Mouse (Mus musculus): ENCODE results near the gene Psmd4. TPM values are rescaled to one million over a fixed set of nuclear protein-coding genes. Genes with fewer than 3 reads are reported as not detected.

Gene Psmd4
- total and polyA plus RNA-seq, 3 experiments: 258 to 332 (median 284) TPM

DNA sequence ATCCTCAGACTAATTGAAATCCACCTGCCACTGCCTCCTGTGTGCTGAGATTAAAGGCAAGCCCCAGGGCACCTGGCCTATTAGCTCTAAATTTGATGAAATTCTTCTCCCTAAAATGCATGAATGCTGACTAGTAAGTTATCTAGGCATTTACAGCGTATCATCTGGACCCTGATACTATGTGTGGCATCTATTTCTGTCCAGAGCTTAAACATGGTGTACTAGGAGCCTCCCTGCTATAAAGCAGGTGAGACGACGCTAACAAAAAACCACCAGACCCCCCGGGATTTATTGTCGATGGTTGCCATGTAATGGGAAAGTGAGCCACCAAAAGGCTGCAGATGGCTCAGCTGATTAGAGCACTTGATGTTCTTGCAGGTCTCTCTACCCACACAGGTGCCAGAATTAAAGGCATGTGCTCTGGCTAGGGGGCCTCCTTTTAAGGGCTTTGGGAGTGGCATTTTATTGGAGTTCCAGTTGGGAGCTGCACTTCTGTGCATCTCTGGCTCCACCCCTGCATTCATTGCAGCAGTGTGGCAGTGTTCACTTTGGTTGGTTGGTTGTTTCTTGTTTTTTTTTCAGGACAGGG, 15.3 kb downstream of the Psmd4 start:
- no peak for DNase-seq (ENCODE audit: extremely low read depth)
- Histone ChIP-seq H3K27me3 (replicated peaks) (no peaks in the 10 kb centered on the region), H3K9ac (ENCODE audit: insufficient read depth, low read depth) (no peak overlapping the region), H3K4me3 (replicated peaks in 1 of 3; ENCODE audit: low read depth in 2 of 3, low read length in 2 of 3, poor library complexity in 1 of 3) (no peak overlapping the region), H3K36me3 (replicated peaks in 1 of 2; ENCODE audit: control insufficient read depth in 1 of 2, insufficient read depth in 1 of 2, low read length in 1 of 2) (peaks cover 23 to 52% of the 10 kb centered on the region in 2 experiments), H3K79me2 (replicated peaks; ENCODE audit: control insufficient read depth, extremely low read depth, insufficient read depth, poor library complexity, severe bottlenecking) (no peaks in the 10 kb centered on the region), H3K27ac (ENCODE audit: insufficient read depth, low read depth) (no peak overlapping the region), H3K9me3 (replicated peaks; ENCODE audit: low read length) (no peaks in the 10 kb centered on the region), H3K4me2 (ENCODE audit: insufficient read depth, low read depth, poor library complexity, severe bottlenecking) (no peak overlapping the region), H3K4me1 (ENCODE audit: control insufficient read depth in 1 of 2, insufficient read depth in 2 of 2) (peaks cover 0 to 15% of the 10 kb centered on the region in 2 experiments; a peak in 2 of 4 replicates)
- in situ Hi-C loops (cut with MboI; ENCODE audit: low pct_ligation_motif_present, low pct_unique_long_range_greater_than_20kb, low sequenced_read_pairs) (no loop called here), dilution Hi-C loops (cut with MboI; ENCODE audit: extremely low pct_ligation_motif_present, extremely low pct_unique_long_range_greater_than_20kb, low sequenced_read_pairs) (no loop called here)
- TF ChIP-seq POLR2AphosphoS2 (IDR thresholded peaks at IDR 0.05; ENCODE audit: low read depth, low read length): peak; percentile 71
- TF ChIP-seq GABPA (IDR thresholded peaks at IDR 0.05; ENCODE audit: insufficient replicate concordance, low read depth, low read length): no peak

GRCm38 (mm10) chr3:95025202-95025601, 17.2 kb downstream of the Psmd4 start:
- Histone ChIP-seq H3K36me3 (replicated peaks in 1 of 2; ENCODE audit: control insufficient read depth in 1 of 2, insufficient read depth in 1 of 2, low read length in 1 of 2) (peaks cover 9 to 35% of the 10 kb centered on the region in 2 experiments), H3K9ac (ENCODE audit: insufficient read depth, low read depth) (no peak overlapping the region), H3K27me3 (replicated peaks) (no peaks in the 10 kb centered on the region), H3K79me2 (replicated peaks; ENCODE audit: control insufficient read depth, extremely low read depth, insufficient read depth, poor library complexity, severe bottlenecking) (no peaks in the 10 kb centered on the region), H3K4me3 (replicated peaks in 1 of 3; ENCODE audit: low read depth in 2 of 3, low read length in 2 of 3, poor library complexity in 1 of 3) (no peak overlapping the region), H3K9me3 (replicated peaks; ENCODE audit: low read length) (no peaks in the 10 kb centered on the region), H3K4me1 (ENCODE audit: control insufficient read depth in 1 of 2, insufficient read depth in 2 of 2) (peaks cover 0 to 15% of the 10 kb centered on the region in 2 experiments; a peak in 2 of 4 replicates), H3K4me2 (ENCODE audit: insufficient read depth, low read depth, poor library complexity, severe bottlenecking) (no peak overlapping the region), H3K27ac (ENCODE audit: insufficient read depth, low read depth) (no peak overlapping the region)
- dilution Hi-C loops (cut with MboI; ENCODE audit: extremely low pct_ligation_motif_present, extremely low pct_unique_long_range_greater_than_20kb, low sequenced_read_pairs) (no loop called here), in situ Hi-C loops (cut with MboI; ENCODE audit: low pct_ligation_motif_present, low pct_unique_long_range_greater_than_20kb, low sequenced_read_pairs) (no loop called here)
- DNase-seq (ENCODE audit: extremely low read depth): no peak
- TF ChIP-seq JUN (IDR thresholded peaks at IDR 0.05; ENCODE audit: insufficient read depth, low read depth, low read length) (no peak), MXI1 (IDR thresholded peaks at IDR 0.05; ENCODE audit: low read depth, low read length) (no peak), ZKSCAN1 (IDR thresholded peaks at IDR 0.05; ENCODE audit: borderline replicate concordance, low read depth, low read length) (no peak), MYC (IDR thresholded peaks at IDR 0.05; ENCODE audit: low read depth, low read length) (no peak), JUND (conservative IDR thresholded peaks at IDR 0.05; ENCODE audit: low read depth, low read length) (no peak), UBTF (IDR thresholded peaks at IDR 0.05; ENCODE audit: low read depth, low read length) (no peak), MAZ (IDR thresholded peaks at IDR 0.05; ENCODE audit: low read depth, low read length) (no peak), ZC3H11A (IDR thresholded peaks at IDR 0.05; ENCODE audit: low read depth, low read length) (no peak), TBP (conservative IDR thresholded peaks at IDR 0.05; ENCODE audit: low read depth, low read length) (no peak), POLR2AphosphoS2 (IDR thresholded peaks at IDR 0.05; ENCODE audit: low read depth, low read length) (no peak), IRF4 (IDR thresholded peaks at IDR 0.05; ENCODE audit: low read depth, low read length) (no peak), USF2 (conservative IDR thresholded peaks at IDR 0.05; ENCODE audit: low read depth, low read length) (no peak), MAFK (IDR thresholded peaks at IDR 0.05; ENCODE audit: insufficient replicate concordance, low read length) (no peak), E2F4 (IDR thresholded peaks at IDR 0.05; ENCODE audit: insufficient replicate concordance, low read depth, low read length) (no peak), PAX5 (IDR thresholded peaks at IDR 0.05; ENCODE audit: low read length) (no peak), SMC3 (IDR thresholded peaks at IDR 0.05; ENCODE audit: low read depth, low read length) (no peak), NRF1 (IDR thresholded peaks at IDR 0.05; ENCODE audit: low read depth, low read length) (no peak), ETS1 (conservative IDR thresholded peaks at IDR 0.05; ENCODE audit: low read depth, low read length) (no peak)
